Mouse (Mus musculus) spleen, postnatal 10 days (tissue): ENCODE results near the gene Scrn2.

Experiments used
- DNase-seq, 2 experiments: peaks; one replicate each; pipeline ENCODE4 v3.0.0; 2021 to 2022; ENCODE audit warnings: low spot score in 2 of 2

The Scrn2 gene

DNA sequence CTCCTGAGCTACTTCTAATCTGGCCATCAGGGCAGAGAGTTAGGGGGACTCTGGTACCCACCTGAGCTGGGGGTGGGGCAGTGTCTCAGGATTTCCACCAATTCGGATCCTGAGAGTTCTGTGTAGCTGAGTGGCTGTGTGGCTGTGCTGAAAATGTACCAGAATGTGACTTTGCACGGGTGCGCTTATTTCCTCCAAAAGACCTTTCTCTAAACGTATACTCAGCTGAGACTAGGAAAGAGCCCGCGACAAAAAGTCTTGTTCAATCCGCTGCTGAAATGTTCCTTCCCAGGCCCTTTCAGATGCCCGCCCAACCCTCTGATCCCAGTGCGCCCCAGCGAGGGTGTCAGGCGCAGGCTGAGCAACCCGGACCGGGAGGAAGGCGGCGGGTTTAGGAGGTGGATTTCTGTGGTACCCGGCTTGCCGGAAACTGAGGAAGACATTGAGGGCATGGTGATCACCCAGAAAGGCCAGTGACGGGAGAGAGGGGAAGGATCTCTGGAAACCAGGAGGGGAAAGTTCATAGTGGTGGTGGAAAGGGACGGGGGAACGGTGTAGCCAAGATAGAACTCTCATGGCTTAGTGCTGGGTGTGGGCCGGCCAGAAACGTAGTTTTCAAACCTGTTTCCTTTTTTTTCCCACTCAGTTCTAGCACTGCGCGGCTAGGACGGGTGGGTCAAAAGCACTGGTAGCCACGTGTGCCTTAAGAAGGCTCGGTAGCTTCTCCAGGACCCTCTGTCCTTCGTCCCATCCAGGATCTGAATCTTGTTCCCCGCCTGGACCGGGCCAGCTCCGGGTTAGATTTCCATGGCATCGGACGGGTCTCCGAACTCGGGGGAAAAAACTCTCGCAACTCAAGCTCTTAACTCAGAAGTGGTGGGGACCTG, 11.8 kb upstream of the Scrn2 start:
- no peak for DNase-seq

DNA sequence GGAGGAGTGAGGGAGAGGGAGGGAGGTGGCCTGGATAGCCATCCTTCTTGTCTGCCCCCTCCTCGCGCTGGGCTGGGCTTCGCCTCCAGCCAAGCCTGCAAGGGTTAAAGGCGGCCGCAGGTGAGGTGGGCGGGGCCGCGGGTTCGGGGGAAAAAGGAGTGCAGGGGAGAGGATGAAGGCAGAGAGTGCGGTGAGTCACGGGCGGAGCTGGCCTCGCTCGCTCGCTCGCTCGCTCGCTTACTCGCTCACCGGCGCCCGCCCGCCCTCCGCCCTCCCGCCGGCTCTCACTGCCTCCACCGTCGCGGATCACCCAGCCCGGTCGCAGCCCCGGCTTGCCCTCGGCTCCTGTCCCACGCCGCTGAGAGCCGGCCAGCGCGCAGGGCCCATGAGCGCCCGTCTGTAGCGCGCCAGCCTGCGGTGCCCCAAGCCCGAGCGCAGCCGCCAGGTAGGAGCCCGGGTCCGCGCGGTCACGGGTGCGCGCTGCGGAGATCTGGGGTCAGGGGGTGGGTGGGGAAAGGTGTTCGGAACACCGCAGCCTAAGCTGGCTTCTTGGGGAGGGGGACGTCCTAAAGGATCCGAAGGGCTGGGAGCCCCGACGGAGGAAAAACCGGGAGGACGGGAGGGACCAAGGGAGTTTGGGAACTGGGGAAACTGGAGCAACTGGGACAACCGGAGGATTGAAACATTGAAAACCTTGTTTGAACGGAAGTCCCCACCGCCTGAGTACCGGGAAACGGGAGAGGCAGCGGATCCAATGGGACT, 11.0 kb upstream of the Scrn2 start:
- no peak for DNase-seq

DNA sequence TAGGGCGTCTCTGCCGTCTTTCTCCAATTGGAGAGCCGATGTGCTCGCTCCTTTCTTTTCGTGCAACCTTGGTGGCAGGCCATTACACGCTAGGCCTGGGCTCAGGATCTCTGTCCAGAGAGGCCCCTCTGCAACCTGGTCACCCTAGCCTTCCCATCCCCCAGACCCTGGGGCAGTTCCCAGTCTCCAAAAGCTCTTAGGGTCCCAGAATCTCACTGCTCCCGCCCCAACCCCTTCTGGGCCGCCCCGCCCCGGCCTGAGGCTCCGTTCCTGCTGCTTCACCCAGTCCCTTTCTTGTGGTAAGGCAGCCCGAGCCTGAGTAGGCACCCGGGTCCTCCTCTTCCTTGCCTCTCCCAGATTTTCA, 10.4 kb upstream of the Scrn2 start:
- DNase-seq = no peak

GRCm38 (mm10) chr11:97021121-97021765, 8.5 kb upstream of the Scrn2 start:
- no peak for DNase-seq

DNA sequence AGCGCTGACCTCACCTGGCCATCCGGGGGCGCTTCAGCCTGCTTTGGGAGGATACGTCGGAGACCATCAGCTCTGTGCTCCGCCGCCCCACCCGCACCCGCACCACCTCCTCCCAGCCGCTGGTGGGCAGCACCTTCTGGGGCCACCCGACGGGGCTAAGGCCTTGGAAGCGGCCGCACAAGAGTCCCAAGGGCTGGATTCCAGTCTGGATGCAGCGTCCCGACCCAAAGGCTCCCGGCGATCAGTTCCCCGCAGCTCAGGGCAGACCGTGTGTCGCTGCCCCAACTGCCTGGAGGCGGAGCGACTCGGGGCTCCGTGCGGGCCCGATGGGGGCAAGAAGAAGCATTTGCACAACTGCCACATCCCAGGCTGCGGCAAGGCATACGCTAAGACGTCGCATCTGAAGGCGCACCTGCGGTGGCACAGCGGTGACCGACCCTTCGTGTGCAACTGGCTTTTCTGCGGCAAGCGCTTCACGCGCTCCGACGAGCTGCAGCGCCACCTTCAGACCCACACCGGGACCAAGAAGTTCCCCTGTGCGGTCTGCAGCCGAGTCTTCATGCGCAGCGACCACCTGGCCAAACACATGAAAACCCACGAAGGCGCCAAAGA, 7.8 kb upstream of the Scrn2 start:
- peak; percentile 61 to 85 for DNase-seq

DNA sequence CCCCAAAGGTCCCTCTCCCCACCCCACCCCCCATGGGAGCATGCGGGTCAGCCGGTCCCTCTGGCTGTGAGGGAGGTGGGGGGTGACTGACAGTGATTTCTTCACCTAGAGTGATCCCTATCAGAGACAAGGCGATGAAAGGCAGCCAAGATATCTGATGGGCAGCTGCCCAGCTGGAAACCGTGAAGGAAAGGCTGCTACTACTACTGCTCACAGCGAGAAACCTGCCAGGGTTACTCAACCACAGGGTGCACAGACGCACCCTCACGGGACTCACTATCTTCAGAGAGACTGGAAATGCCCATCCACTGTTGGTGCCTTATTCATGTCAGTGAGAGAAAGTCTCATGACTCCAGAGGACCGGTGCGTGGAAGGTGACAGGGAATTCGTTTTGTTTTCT, 4.8 kb upstream of the Scrn2 start:
- no peak for DNase-seq

GRCm38 (mm10) chr11:97025721-97026344, 3.9 kb upstream of the Scrn2 start:
- peak; percentile 84 to 93 for DNase-seq

DNA sequence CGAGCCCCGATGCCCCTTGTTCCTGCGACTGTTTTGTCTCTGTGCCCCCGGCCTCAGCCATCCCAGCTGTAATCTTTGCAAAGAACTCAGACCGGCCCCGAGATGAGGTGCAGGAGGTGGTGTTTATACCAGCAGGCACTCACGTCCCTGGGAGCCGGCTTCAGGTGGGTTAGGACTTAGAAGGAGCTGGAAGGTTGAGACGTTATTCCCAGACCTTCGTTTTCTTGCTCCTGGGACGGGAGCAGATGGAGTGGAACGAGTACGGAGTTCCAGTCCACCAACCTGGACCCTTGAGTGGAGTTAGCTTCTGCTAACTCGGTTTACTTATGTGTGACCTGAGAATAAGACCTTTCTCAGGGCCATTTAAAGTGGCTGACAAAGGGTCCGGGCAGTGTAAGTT, 688 bp downstream of the Scrn2 start:
- no peak for DNase-seq

DNA sequence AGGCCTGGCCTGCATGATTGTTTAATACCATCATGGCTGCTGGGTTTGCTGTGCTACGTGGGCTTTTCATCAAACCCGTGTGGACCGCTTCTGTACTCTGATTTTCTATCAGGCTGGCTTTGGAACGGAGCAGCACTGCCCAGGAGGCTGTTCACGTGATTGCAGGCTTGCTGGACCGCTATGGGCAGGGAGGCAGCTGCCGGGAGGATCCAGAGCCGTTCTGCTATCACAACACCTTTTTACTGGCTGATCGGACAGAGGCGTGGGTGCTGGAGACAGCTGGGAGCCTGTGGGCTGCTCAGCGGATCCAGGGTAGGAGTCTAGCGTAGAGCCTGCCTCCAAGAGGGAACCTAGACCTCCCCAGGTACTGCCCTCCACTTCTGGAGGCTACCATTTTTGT, 2.2 kb downstream of the Scrn2 start:
- no peak for DNase-seq

- no peak for DNase-seq
Observed at GRCm38 (mm10) chr11:97032499-97032898, 2.8 kb downstream of the Scrn2 start.

- DNase-seq = no peak
Observed at GRCm38 (mm10) chr11:97033781-97034180, 4.0 kb downstream of the Scrn2 start.

DNA sequence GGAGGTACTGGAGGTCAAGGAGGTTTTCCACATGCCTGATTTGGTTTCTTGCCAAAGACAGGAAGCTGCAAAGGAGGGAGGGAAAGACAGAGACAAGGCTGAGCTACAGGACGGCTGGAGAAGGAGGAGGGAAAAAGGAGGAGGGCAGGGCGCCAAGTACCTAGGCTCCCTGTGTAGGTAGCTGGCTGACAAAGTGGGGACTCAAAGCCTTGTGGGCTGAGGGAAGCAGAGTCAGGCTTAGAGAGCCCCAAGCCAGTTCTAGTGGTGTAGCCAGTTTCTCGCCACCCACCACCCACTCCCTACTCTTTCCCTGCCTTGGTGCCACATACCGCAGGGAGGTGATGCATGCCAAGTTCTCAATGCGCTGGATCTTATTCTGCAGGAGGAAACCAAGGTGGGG, 6.4 kb downstream of the Scrn2 start:
- no peak for DNase-seq

DNA sequence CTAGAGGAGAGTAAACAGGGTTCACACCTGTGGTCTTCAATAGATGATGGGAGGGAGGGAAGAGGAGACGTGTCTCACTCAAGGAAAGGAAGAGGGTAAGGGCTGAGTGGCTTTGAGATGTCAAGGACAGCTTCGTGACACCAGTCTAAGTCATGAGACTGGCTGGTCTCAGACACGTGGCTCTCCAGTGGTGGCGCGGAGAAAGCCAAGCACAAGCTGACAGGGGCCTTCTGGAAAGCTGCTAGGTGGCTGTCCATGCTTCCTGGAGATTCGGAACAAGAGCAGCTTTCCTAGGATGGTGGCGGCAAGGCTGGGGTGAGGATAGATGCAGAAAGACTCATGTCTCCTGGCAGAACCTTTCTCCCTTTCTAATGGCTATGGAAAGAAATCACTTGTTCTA, 9.1 kb downstream of the Scrn2 start:
- no peak for DNase-seq

GRCm38 (mm10) chr11:97040301-97041021, 10.7 kb downstream of the Scrn2 start:
- no peak for DNase-seq

- peak; percentile 82 to 95 for DNase-seq
Observed at GRCm38 (mm10) chr11:97041022-97041899, 11.5 kb downstream of the Scrn2 start, which contains the start of the genes Lrrc46 and Mrpl10. Lrrc46 (minus strand) TSS chr11:97041407. Mrpl10 (plus strand) TSS chr11:97041560.

GRCm38 (mm10) chr11:97044902-97045301, 15.2 kb downstream of the Scrn2 start:
- no peak for DNase-seq

GRCm38 (mm10) chr11:97045861-97046260, 16.1 kb downstream of the Scrn2 start:
- no peak for DNase-seq

- no peak for DNase-seq
Observed at GRCm38 (mm10) chr11:97048090-97048650, 18.4 kb downstream of the Scrn2 start.

DNA sequence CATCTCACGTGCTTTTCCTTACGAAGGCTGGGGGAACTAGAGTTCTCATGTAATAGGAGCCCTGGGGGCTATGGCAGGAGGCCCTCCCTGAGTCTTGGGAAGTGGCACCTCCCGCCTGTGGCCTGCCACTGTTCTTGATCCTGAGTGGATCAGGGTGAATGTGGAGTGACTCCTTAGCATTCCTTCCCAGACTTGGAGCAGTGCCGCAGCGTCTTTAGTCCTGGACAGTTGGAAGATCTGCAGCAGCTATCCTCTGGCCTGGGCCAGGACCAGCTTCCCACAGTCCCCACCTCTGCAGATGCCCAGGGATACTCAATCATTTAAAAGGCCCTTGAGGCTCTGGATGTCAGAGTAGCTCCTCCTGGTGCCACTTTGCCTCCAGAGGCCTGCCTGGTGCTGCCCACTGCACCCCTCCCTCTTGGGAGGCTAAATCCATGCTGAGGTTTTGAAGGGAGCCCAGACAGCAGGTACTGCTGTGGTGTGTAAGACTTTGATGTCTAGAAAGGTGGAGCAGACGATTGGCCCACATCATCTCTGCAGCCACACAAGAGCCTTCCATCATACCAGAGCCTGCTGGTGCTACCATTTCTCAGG, 19.9 kb downstream of the Scrn2 start:
- DNase-seq = no peak
